Mouse (Mus musculus): ENCODE data around the gene Rfk.

DNA sequence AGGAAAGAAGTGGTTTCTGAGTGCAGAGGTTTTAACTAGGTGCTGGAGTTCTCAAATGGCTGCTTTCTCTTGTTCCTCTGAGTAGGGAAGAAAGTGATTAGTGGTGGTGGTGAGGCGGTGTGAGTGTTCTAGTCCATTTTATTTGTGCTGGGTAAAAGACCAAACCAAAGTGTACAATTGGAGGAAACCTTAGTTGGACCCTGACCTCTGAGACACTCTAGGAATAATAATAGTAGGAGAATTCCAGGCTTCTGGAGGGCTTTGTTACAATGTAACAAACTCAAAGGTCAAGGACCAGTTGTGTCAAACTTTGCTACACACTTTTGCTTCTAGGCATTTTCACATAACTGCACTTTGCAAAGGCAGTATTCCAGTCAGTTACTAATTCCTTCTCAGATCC is 42.8 kb downstream of the Rfk start:
- TF ChIP-seq CTCF (IDR thresholded peaks at IDR 0.05; ENCODE audit: borderline replicate concordance, extremely low read depth, insufficient read depth, insufficient read length): no peak
- TF ChIP-seq POLR2A (IDR thresholded peaks at IDR 0.05; ENCODE audit: borderline replicate concordance, extremely low read depth, insufficient read depth, insufficient read length, poor library complexity, severe bottlenecking): no peak
